Mouse (Mus musculus): Measurements from ENCODE around the gene Orc6. TPM values are rescaled to one million over a fixed set of nuclear protein-coding genes. Genes with fewer than 3 reads are reported as not detected.

The Orc6 gene
- polyA plus RNA-seq, 1 experiment from 2014 or later, result 125 TPM

DNA sequence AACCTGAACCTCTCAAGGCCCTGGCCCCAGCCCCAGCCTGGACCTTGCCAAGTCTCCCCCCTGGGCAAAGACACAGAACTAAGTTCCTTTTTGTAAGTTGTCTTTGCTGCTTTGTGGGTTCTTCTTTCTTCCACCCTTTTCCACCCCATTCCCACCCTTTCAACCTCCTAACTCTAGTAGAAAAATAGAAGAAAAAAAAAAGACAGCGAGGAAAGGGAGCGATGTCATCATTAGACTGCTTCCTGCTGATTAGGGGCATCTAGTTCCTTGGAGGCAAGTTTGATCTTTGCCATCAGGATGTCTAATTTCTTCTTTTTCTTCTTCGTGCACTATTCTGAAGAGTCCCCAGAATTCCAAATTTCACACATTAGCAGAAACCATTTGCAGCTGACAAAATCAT lies 13.6 kb downstream of the Orc6 start:
- Histone ChIP-seq H3K9me3 (ENCODE audit: control insufficient read depth, low read length) (no peaks in the 10 kb centered on the region), H3K4me3 (ENCODE audit: low read depth, low read length) (no peak overlapping the region), H3K27me3 (ENCODE audit: control insufficient read depth, insufficient read depth, low read length) (no peaks in the 10 kb centered on the region), H3K4me1 (ENCODE audit: control insufficient read depth, insufficient read depth, low read length) (no peaks in the 10 kb centered on the region), H3K4me2 (ENCODE audit: low read depth) (no peak overlapping the region), H3K9ac (ENCODE audit: low read length) (no peak overlapping the region), H3K36me3 (ENCODE audit: control insufficient read depth, insufficient read depth, low read length) (no peaks in the 10 kb centered on the region), H3K27ac (ENCODE audit: low read depth, low read length) (no peak overlapping the region)
- ATAC-seq (ENCODE audit: insufficient read depth, low FRiP score, low TSS enrichment) (no peak), DNase-seq (ENCODE audit: low spot score) (no peak)
- WGBS, result 80% methylated on average over 3 of the region's 3 CpGs

GRCm38 (mm10) chr8:85318534-85318933 lies 19.1 kb downstream of the Orc6 start:
- no peaks in the 10 kb centered on the region for H3K4me1 ChIP-seq (ENCODE audit: control insufficient read depth, insufficient read depth, low read length)
- no peaks in the 10 kb centered on the region for H3K27me3 ChIP-seq (ENCODE audit: control insufficient read depth, insufficient read depth, low read length)
- WGBS, result 96% methylated on average over 4 of the region's 4 CpGs
- H3K36me3 ChIP-seq (ENCODE audit: control insufficient read depth, insufficient read depth, low read length), result no peaks in the 10 kb centered on the region
- no peak overlapping the region for H3K9ac ChIP-seq (ENCODE audit: low read length)
- no peak for ATAC-seq (ENCODE audit: insufficient read depth, low FRiP score, low TSS enrichment)
- no peak overlapping the region for H3K4me3 ChIP-seq (ENCODE audit: low read depth, low read length)
- H3K9me3 ChIP-seq (ENCODE audit: control insufficient read depth, low read length), result no peaks in the 10 kb centered on the region
- no peak for DNase-seq (ENCODE audit: low spot score)
- H3K27ac ChIP-seq (ENCODE audit: low read depth, low read length), result no peak overlapping the region
- H3K4me2 ChIP-seq (ENCODE audit: low read depth), result no peak overlapping the region

DNA sequence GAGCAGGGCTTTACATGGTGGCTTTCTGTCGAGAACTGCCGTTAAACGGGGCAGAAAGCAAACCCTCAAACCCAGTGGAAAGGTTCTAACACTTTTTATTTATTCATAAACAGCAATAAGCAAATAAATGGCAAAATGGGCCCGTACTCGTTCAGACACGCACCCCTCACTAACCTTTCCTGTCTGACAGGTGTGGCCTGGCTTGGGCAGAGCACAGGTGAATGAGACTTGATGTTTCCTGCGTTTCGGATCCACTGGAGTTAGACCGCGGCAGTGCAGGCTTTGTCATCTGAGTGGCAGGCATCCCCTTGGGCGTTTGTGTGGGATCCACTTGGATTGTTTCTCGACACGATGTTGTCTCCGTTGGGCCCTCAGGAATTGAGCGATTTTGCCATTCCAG lies 22.5 kb downstream of the Orc6 start:
- no peak for ATAC-seq (ENCODE audit: insufficient read depth, low FRiP score, low TSS enrichment)

DNA sequence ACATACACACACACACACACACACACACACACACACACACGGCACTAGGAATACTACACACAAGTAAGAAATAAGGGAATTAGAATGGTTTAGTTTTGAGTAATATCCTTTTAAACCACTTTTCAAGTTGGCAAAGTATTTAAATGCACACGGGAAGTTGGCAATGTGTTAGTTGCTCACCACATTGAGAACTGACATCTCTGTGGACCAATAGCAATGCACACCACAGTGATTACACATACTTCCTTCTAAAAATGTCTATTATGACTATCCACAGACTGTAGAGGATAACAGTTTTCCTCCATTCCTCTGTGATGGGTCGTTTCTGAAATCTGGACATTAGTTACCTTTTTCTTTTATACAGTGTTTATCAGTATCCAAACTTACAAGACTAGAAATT lies 23.7 kb downstream of the Orc6 start:
- no peaks in the 10 kb centered on the region for H3K4me1 ChIP-seq (ENCODE audit: control insufficient read depth, insufficient read depth, low read length)
- 83% methylated on average over 3 of the region's 3 CpGs for WGBS
- no peaks in the 10 kb centered on the region for H3K36me3 ChIP-seq (ENCODE audit: control insufficient read depth, insufficient read depth, low read length)
- H3K27me3 ChIP-seq (ENCODE audit: control insufficient read depth, insufficient read depth, low read length), result no peaks in the 10 kb centered on the region
- H3K4me3 ChIP-seq (ENCODE audit: low read depth, low read length), result no peak overlapping the region
- H3K9me3 ChIP-seq (ENCODE audit: control insufficient read depth, low read length), result no peaks in the 10 kb centered on the region
- DNase-seq (ENCODE audit: low spot score) (no peak), ATAC-seq (ENCODE audit: insufficient read depth, low FRiP score, low TSS enrichment) (no peak)
- no peak overlapping the region for H3K9ac ChIP-seq (ENCODE audit: low read length)
- no peak overlapping the region for H3K27ac ChIP-seq (ENCODE audit: low read depth, low read length)
- H3K4me2 ChIP-seq (ENCODE audit: low read depth), result no peak overlapping the region

More for the DNA sequence above, 22.5 kb downstream of the Orc6 start:
- WGBS, result 87% methylated on average over 15 of the region's 15 CpGs
- H3K27me3 ChIP-seq (ENCODE audit: control insufficient read depth, insufficient read depth, low read length), result no peaks in the 10 kb centered on the region
- DNase-seq (ENCODE audit: low spot score), result no peak
- no peaks in the 10 kb centered on the region for H3K4me1 ChIP-seq (ENCODE audit: control insufficient read depth, insufficient read depth, low read length)
- no peaks in the 10 kb centered on the region for H3K9me3 ChIP-seq (ENCODE audit: control insufficient read depth, low read length)
- H3K27ac ChIP-seq (ENCODE audit: low read depth, low read length), result no peak overlapping the region
- H3K36me3 ChIP-seq (ENCODE audit: control insufficient read depth, insufficient read depth, low read length), result no peaks in the 10 kb centered on the region
- H3K4me2 ChIP-seq (ENCODE audit: low read depth), result no peak overlapping the region
- no peak overlapping the region for H3K4me3 ChIP-seq (ENCODE audit: low read depth, low read length)
- H3K9ac ChIP-seq (ENCODE audit: low read length), result no peak overlapping the region

- ATAC-seq (ENCODE audit: insufficient read depth, low FRiP score, low TSS enrichment), result no peak
- no peak overlapping the region for H3K4me3 ChIP-seq (ENCODE audit: low read depth, low read length)
- WGBS, result 80% methylated on average over 9 of the region's 9 CpGs
- no peak overlapping the region for H3K9ac ChIP-seq (ENCODE audit: low read length)
- no peak overlapping the region for H3K4me2 ChIP-seq (ENCODE audit: low read depth)
- H3K4me1 ChIP-seq (ENCODE audit: control insufficient read depth, insufficient read depth, low read length), result no peaks in the 10 kb centered on the region
- H3K9me3 ChIP-seq (ENCODE audit: control insufficient read depth, low read length), result no peaks in the 10 kb centered on the region
- no peak for DNase-seq (ENCODE audit: low spot score)
- H3K36me3 ChIP-seq (ENCODE audit: control insufficient read depth, insufficient read depth, low read length), result no peaks in the 10 kb centered on the region
- no peak overlapping the region for H3K27ac ChIP-seq (ENCODE audit: low read depth, low read length)
- H3K27me3 ChIP-seq (ENCODE audit: control insufficient read depth, insufficient read depth, low read length), result no peaks in the 10 kb centered on the region
Measured at GRCm38 (mm10) chr8:85327036-85327435, 27.6 kb downstream of the Orc6 start.

DNA sequence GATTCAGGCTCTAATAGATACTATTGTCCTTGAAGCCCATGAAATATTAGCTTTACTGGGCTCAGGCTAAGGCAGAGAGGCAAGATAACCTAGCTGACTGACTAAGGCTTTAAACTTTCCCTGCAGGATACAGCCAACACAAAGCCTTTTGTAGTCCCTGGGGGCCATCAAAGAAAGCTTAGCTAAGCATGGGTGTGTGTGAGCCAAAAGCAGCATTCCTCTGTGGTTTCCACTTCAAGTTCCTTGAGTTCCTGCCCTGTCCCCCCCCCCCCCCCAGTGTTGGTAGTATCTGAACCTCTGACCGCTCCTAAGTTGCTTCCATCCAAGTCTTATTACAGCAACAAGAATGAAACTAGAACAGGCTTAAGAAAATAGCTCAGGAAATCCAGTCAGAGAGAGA lies 30.1 kb downstream of the Orc6 start:
- Histone ChIP-seq H3K27me3 (ENCODE audit: control insufficient read depth, insufficient read depth, low read length) (no peaks in the 10 kb centered on the region), H3K27ac (ENCODE audit: low read depth, low read length) (no peak overlapping the region), H3K9ac (ENCODE audit: low read length) (no peak overlapping the region), H3K36me3 (ENCODE audit: control insufficient read depth, insufficient read depth, low read length) (no peaks in the 10 kb centered on the region), H3K9me3 (ENCODE audit: control insufficient read depth, low read length) (no peaks in the 10 kb centered on the region), H3K4me2 (ENCODE audit: low read depth) (no peak overlapping the region), H3K4me3 (ENCODE audit: low read depth, low read length) (no peak overlapping the region), H3K4me1 (ENCODE audit: control insufficient read depth, insufficient read depth, low read length) (no peaks in the 10 kb centered on the region)
- DNase-seq (ENCODE audit: low spot score), result no peak
- no peak for ATAC-seq (ENCODE audit: insufficient read depth, low FRiP score, low TSS enrichment)
- 64% methylated on average over 1 of the region's 1 CpGs for WGBS

GRCm38 (mm10) chr8:85335105-85335504 lies 35.7 kb downstream of the Orc6 start:
- no peaks in the 10 kb centered on the region for H3K4me1 ChIP-seq (ENCODE audit: control insufficient read depth, insufficient read depth, low read length)
- H3K9me3 ChIP-seq (ENCODE audit: control insufficient read depth, low read length), result no peaks in the 10 kb centered on the region
- no peaks in the 10 kb centered on the region for H3K36me3 ChIP-seq (ENCODE audit: control insufficient read depth, insufficient read depth, low read length)
- H3K4me3 ChIP-seq (ENCODE audit: low read depth, low read length), result no peak overlapping the region
- DNase-seq (ENCODE audit: low spot score), result no peak
- no peak overlapping the region for H3K27ac ChIP-seq (ENCODE audit: low read depth, low read length)
- no peak for ATAC-seq (ENCODE audit: insufficient read depth, low FRiP score, low TSS enrichment)
- H3K9ac ChIP-seq (ENCODE audit: low read length), result no peak overlapping the region
- no peak overlapping the region for H3K4me2 ChIP-seq (ENCODE audit: low read depth)
- H3K27me3 ChIP-seq (ENCODE audit: control insufficient read depth, insufficient read depth, low read length), result no peaks in the 10 kb centered on the region

DNA sequence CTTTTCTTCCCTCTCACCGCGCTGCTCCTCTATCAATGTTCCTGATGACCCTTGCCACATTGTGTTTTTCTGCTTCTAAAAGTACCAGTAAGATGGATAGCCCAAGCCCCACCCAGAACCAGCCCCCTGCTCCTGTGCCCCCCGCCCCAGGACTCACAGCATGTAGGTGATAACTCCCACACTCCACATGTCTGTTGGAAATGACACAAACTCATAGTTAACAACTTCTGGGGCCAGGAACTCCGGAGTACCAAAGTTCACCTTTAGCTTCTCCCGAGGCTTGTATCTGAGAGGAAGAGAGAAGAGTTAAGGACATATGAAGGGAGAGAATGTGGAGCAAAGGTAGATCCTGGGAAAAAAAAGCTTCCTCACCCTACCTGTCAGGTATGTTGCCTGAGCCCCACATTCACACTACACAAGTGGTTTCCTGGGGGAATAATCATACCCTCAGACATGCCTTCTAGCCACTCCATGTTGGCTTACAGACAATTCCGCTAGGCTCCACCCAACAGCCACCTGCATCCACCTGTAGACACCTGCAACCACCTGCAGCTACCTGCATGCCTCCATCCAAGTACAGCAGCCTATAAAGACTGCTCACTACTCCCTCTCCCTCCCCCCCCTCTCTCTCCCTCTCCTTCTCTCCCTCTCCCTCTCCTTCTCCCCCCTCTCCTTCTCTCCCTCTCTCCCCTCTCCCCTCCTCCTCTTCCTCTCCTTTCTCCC lies 36.9 kb downstream of the Orc6 start:
- no peaks in the 10 kb centered on the region for H3K9me3 ChIP-seq (ENCODE audit: control insufficient read depth, low read length)
- H3K27ac ChIP-seq (ENCODE audit: low read depth, low read length), result no peak overlapping the region
- no peaks in the 10 kb centered on the region for H3K27me3 ChIP-seq (ENCODE audit: control insufficient read depth, insufficient read depth, low read length)
- DNase-seq (ENCODE audit: low spot score) (no peak), ATAC-seq (ENCODE audit: insufficient read depth, low FRiP score, low TSS enrichment) (no peak)
- H3K9ac ChIP-seq (ENCODE audit: low read length), result no peak overlapping the region
- H3K4me1 ChIP-seq (ENCODE audit: control insufficient read depth, insufficient read depth, low read length), result no peaks in the 10 kb centered on the region
- WGBS, result 82% methylated on average over 6 of the region's 6 CpGs
- H3K4me2 ChIP-seq (ENCODE audit: low read depth), result no peak overlapping the region
- H3K36me3 ChIP-seq (ENCODE audit: control insufficient read depth, insufficient read depth, low read length), result no peaks in the 10 kb centered on the region
- no peak overlapping the region for H3K4me3 ChIP-seq (ENCODE audit: low read depth, low read length)

DNA sequence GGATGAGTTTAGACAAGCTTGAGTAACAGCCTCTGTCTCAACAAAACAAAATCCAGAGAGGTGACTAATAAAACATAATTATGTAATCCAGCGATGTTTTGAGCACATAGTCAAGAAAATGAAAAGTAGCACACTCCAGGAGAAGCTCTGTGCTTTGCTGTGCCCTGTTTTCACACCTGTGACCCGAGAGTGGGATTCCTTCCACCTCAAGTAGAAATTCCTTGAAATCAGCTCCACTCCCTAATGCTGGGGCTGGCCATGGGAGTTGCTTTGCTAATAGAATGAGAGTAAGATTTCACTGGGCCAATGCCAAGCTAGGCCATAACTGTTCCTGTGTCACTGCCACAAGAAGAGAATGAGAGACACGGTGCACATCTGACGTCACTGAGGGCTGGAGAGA lies 38.2 kb downstream of the Orc6 start:
- no peak overlapping the region for H3K4me2 ChIP-seq (ENCODE audit: low read depth)
- no peaks in the 10 kb centered on the region for H3K36me3 ChIP-seq (ENCODE audit: control insufficient read depth, insufficient read depth, low read length)
- H3K27me3 ChIP-seq (ENCODE audit: control insufficient read depth, insufficient read depth, low read length), result no peaks in the 10 kb centered on the region
- no peak overlapping the region for H3K4me3 ChIP-seq (ENCODE audit: low read depth, low read length)
- no peak overlapping the region for H3K9ac ChIP-seq (ENCODE audit: low read length)
- no peaks in the 10 kb centered on the region for H3K4me1 ChIP-seq (ENCODE audit: control insufficient read depth, insufficient read depth, low read length)
- DNase-seq (ENCODE audit: low spot score), result no peak
- ATAC-seq (ENCODE audit: insufficient read depth, low FRiP score, low TSS enrichment), result no peak
- 70% methylated on average over 4 of the region's 4 CpGs for WGBS
- H3K27ac ChIP-seq (ENCODE audit: low read depth, low read length), result no peak overlapping the region
- H3K9me3 ChIP-seq (ENCODE audit: control insufficient read depth, low read length), result no peaks in the 10 kb centered on the region
